Mouse (Mus musculus): ENCODE measurements around the gene Tmem231.

The Tmem231 gene

DNA sequence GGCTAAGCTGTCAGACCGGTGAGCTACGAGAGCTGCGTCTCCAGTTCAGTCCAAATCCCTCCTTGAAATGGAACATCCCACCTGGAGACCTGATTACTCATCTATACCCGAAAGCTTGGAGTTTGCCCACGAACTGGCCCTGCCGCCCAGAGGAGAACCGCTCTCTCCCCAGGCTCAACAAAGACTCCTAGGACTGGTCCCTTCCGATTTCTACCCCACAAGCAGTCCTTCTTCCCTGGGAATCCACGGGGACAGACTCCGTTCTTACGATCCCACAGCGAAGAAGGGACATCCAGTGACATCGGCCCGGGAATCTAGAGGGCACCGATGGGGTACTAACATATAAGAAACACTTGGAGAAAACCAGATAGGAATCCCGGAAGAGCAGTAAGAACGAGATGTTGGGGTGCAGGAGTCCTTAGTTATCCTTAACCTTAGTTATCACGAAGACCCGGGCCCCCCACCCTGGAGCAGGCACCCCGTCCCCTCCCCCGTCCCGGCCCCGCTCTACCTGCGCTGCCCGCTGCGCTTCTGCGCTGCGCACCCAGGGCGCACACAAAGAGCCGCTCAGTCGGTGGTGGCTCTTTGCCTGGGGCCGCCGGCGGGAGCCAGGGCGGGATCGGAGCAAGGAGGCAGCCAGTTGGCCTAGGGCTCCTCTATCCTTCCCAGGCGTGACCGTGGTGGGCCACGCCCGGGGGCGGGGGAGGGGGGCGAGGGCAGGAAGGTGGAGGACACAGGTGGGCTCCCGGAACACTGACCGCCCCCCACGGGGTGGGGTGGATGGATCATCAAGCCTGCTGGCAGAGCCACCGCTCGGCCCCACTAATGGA, 23.8 kb downstream of the Tmem231 start, which contains the start of gene Chst5:
TSS of gene Chst5 (minus strand) at position 827 of the 830 bp plus-strand sequence.
- DNase-seq (ENCODE audit: low read depth, low spot score), result no peak

DNA sequence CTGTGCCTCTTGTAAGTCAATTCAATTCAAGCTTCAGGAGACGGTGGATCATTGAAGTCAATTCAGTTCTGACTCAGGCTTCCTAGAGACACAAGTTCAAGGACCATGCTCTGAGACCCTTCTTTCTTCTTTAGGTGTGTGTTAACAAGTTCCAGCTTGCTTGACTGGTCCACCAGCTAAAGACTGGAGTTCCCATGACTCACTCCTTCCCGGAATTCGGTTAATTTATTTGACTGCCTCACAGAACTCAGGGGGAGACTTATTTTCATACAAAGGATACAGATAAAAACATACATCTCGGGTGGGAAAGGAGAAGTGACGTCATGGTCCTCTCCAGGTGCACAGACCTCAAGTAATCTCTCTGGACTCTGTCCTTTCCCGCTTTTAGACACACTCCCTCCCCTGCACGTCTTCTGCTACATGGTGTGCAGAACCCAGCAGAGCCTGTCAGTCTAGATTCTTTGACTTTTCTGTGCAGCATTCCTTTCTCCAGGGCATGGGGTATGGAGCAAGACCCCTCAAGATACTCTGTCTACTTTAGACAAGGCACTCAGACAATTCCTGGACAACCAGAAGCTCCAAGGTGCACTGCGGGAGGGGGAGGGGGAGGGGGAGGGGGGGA, 28.1 kb downstream of the Tmem231 start:
- no peak for DNase-seq (ENCODE audit: low read depth, low spot score)

DNA sequence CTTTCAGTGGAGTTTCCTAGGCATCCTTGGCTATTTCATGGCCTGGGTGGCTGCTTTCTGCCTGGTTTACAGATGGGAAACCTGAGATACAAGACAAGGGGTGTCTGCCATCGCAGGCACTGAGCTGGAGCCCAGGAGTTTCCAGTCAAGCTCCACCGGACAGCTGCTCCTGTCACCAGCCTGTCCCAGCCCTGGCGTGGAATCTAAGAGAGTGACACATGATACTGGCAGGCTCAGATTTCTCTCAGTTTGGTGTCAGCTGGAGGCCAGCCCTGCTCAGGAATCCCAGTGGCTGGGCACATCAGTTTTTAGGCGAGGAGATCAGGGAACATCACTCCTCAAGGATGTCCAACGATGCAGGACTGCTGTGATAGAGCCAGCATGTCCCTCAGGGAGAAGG, 31.6 kb downstream of the Tmem231 start:
- no peak for DNase-seq (ENCODE audit: low read depth, low spot score)

DNA sequence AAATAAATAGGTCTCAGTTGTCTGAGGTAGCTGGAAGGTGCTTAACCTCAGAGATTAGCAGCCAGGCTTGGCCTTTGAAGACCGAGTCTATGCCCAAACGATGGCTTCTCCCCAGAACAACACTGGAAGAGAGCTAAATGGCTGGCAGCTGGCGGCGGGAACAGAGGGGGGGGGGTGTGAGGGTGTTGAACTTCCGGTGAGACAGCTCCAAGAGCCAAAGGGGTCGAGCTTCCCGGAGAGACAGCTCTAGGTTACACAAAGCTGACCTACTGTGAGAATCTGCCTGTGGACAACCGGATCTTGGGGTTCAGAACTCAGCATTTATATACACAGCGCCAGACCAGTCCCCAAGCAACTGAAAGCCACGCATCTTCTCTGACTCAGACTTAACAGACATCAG, 35.1 kb downstream of the Tmem231 start:
- DNase-seq (ENCODE audit: low read depth, low spot score), result no peak

DNA sequence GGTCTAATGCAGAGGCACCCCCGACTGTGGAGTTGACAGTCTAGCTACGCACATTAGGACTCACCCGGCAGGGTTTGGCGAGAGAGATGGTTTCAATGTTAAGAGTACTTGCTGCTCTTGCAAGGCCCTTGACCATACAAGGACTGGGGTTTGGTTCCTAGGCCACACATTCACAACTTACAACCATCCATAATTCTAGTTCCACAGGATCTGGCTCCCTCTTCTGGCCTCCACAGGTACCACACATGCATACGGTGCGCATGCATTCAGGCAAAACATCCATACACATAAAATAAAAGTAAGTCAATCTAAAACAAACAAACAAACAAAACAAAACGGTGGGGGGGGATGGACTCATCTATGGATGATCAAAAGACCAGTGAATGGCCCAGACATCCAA, 38.7 kb downstream of the Tmem231 start:
- no peak for DNase-seq (ENCODE audit: low read depth, low spot score)

DNA sequence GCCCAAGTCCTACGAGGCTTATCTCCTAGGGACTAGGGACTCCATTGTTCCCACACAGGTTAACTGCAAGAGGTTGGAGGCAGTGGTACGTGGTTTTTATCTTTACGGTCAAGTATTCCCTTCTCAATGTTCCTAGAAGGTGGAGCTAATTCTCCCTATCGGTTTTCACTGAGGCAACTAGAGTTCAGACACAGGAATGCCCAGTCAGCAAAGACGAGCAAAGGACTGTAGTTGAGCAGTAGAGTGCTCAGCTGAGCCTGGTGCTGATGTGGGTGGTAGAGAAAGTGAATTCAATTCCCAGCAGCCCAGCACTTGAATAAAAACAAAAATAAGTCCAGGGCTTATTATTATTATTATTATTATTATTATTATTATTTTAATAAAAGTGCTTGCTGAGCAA, 41.1 kb downstream of the Tmem231 start:
- no peak for DNase-seq (ENCODE audit: low read depth, low spot score)

DNA sequence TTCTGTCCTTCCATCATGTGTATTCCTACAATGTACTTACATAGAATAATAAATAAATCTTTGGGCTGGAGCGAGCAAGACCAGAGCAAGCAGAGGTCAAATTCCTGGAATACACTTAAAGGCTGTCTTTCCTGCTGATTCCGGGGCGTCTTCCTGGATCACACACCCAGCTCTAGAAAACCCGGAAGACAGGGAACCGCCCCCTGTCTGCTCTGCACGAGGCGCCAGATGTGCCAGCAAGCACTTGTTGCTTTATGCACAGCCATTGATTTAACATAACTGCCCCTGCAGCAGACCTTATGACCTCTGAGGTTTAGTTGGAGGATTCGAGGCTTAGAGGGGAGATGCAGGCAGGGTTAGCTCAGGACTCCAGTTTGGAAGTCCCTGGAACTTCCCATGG, 41.7 kb downstream of the Tmem231 start:
- no peak for DNase-seq (ENCODE audit: low read depth, low spot score)

DNA sequence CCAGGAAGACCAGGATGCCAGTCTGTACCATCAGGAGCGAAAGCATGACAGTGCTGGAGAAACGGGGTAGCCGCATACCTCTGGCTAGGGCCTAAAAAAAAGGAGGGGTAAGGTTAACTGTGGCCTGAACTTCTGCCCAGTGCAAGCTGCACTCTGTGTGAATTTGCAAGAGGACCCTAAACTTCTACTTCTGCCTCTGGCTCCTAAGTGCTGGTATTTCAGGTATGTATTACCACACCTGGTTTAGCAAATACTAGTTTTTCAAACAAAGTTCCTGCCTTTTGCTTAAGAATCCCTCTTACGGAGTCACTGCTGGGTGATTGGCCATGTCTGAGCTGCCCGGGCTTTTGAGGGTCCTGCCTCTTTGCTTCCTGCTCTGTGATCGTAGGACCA, 42.8 kb downstream of the Tmem231 start:
- no peak for DNase-seq (ENCODE audit: low read depth, low spot score)

DNA sequence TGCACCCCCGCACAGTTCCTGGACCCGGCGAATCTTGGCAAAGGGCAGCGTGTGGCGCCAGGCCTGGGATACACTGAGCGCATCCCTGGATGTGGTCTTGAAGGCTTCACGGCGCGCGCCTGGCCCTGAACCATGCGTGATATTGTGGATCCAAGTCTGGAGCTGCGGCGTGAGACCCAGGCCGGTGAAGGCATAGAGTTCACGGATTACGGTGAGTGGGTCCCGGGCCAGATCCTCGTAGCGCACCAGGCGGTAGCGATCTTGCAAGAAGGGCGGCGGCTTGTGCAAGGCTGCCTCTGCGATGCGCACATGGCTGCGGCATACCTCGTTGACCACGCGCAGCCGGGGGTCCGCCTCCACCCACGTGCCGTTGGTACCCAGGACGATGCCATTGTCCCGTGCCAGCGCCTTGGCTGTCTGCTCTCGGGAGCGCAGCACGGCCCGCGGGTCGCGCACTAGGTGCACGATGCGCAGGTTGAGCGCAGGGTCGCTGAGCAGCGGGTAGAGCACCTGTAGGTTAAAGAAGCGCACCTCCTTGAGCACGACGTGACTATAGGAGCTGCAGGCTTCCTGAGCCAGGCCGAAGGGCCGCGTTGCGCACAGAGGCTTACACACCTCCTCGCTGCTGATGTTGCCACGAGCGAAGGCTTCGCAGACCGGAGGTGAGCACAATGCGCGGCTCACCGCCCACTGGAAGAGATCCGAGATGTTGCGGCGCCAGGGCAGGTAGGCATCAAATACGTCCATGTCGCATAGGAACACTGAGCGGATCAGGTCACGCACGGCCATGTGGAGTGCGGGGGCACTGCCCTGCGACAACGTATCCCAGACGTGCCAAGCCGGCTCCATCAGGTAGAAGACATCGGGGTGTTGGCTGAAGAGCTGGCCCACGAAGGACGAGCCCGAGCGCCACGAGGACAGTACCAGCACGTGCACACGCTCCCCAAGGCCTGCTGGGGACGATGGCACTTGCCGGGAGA, 43.5 kb downstream of the Tmem231 start:
- no peak for DNase-seq (ENCODE audit: low read depth, low spot score)

DNA sequence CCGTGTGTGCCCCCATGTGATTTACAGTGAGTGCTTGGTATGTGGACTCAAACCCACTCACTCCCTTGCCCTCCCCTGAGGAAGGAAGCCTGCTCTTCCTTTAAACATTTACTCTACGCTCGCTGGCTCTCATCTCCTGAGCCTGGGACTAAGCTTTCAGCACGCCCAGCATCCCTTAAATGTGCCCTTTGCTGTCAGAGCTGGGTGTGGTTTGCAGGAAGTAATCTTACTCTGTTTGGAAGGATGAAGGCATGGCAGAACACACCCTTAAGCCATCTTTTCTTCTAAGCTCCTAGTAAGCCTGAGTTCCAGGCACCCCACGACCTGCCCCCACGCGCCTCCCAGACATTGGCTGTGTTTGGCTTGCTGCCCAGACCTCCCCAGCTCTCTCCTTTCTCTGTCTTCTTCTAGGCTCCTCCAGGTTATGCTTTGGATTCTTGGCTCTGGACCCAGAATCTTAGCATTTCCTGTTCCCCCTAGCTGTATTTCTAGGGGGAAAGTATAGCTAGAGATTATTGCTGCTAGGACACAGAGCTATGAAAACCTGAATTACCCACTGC, 45.5 kb downstream of the Tmem231 start:
- no peak for DNase-seq (ENCODE audit: low read depth, low spot score)

DNA sequence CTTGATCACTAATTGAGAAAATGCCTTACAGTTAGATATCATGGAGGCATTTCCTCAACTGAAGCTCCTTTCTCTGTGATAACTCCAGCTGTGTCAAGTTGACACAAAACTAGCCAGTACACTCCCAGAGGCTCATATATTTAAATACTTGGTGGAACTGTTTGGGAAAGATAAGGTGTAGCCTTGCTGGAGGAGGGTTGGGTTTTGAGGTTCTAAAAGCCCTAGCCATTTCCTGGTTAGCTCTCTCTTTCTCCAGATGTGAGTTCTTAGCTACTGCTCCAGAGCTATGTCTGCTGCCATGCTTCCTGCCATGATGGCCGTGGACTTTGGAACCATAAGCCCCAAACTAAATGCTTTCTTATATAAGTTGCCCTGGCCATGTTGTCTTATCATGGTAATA, 46.2 kb downstream of the Tmem231 start:
- DNase-seq (ENCODE audit: low read depth, low spot score), result no peak

DNA sequence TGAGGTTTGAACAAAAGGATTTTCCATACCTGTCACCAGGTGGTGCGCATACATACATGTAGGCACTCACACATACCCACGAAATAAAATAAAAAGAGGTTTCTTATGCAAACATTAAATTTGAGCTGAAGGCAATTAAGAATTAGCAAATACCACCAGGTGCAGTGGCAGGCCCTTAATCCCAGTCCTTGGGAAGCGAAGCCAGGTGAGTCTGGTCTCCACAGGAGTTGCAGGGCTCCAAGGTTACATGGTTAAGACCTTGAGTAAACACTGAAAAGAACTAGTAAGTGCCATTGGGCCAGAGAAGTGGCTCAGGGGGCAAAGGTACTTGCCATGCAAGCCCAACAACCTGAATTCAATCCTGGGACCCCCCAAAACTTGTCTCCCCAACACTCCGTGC, 50.1 kb downstream of the Tmem231 start:
- no peak for DNase-seq (ENCODE audit: low read depth, low spot score)

DNA sequence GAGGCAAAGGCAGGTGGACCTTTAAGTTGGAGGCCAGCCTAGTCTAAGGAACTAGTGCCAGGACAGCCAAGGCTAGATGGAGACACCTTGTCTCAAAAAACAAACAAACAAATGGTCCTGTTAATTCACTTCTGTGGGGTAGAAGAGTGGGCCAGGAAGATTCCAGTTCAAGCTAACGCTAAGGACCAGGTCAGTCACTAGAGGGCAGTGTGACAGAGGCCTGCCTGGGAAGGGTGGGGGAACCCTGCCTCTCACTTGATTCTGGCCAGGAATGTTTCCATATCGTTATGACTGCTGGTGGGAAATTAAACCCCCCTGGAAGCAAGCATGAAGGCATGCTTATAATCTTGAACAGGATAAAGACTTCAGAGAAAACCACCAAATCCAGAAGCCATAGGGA, 52.1 kb downstream of the Tmem231 start:
- peak; percentile 49 for DNase-seq (ENCODE audit: low read depth, low spot score)

DNA sequence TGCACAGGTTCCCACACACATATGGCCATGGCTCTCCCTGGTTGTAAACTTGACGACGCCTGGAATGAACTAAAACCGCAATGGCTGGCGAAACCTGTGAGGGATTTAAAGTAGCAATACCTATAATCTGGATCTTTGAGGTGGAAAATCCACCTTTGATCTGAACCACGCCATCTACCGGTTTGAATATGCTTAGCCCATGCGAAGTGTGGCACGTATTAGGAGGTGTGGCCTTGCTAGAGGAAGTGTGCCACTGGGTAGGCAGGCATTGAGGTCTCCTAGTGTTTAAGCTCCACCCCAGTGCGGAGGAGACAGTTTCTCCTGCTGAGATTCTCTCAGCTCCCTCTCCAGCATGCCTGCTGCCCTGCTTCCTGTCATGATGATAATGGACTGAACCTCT, 56.0 kb downstream of the Tmem231 start:
- DNase-seq (ENCODE audit: low read depth, low spot score), result peak; percentile 61

DNA sequence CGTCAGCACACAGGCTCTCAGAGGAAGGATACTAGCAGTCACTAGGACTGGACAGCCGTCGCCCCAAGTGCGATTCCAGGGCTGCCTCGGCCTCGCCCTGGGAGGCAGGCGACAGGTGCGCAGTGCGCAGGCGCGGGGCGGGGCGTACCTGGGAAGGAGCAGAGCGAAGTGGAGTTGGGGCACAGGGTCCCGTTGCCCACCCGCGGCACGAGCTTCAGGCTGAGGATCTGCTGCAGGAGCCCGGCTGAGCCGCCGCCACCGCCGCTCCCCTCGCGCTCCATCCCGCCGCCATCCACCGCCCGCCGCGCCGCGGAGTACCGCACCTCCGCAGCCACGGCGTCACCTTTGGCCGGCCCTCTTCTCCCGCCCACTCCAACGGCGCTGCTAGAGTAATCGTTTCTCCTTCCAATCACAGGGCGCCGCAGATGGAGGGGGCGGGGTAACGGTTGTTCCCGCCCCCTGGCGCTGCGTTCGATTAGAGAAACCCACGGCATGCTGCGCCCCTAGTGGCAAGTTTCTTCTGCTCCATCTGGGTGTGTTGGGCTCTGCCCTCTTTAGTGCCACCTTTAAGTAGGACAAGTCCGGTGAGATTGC, 57.2 kb downstream of the Tmem231 start, which contains the start of gene Tmem170:
TSS of gene Tmem170 (minus strand) at position 396 of the 594 bp plus-strand sequence.
- DNase-seq (ENCODE audit: low read depth, low spot score), result peak; percentile 99

DNA sequence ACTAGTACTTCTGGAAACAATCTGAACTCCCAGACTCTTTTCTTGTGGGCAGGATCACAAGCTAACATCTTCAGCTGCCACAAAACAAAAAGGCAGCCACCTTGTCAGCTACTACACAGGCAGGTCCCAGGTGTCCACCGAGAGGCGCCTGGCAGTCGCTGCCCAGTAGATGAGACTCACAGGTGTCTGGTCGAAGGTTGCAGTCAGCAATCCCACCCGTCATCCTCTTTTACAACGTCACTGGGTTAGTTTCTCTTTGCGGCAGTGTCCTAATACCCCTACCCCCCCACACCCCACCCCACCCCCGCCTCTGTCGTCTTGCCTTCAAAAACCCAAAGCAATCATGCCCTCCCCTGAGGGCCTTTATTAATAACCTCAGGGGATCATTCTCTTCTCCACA, 57.9 kb downstream of the Tmem231 start:
- DNase-seq (ENCODE audit: low read depth, low spot score), result peak; percentile 64

DNA sequence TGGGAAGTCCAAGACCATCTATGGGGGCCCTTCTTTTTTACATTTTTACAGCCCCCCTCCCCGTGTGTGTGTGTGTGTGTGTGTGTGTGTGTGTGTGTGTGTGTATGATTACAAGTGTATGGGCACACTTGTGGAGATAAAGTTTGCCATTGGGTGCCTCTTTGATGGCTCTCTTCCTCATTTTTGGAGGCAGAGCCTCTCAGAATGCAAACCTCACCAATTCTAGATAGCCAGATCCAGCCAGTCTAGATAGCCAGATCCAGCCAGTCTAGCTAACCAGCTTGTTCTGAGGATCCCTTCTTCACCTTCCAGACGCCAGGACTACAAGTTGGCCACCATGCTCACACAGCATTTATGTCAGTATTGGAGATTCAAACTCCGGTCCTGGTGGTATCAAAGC, 62.4 kb downstream of the Tmem231 start:
- no peak for DNase-seq (ENCODE audit: low read depth, low spot score)

DNA sequence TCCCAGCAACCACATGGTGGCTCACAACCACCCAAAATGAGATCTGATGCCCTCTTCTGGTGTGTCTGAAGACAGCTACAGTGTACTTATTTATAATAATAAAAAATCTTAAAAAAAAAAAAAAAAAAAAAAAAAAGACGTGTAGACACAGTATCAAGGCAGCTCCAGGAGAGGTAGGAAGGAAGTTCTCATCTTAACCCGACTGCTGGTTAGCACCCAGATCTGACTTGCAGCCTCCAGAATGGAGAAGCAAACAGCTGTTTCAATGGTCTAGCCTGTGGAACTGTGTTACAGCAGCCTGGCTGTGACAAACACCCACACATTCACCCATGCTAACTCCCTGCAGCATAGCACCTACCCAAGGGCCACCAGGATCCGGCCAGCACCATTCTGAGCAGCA, 63.3 kb downstream of the Tmem231 start:
- DNase-seq (ENCODE audit: low read depth, low spot score), result no peak

DNA sequence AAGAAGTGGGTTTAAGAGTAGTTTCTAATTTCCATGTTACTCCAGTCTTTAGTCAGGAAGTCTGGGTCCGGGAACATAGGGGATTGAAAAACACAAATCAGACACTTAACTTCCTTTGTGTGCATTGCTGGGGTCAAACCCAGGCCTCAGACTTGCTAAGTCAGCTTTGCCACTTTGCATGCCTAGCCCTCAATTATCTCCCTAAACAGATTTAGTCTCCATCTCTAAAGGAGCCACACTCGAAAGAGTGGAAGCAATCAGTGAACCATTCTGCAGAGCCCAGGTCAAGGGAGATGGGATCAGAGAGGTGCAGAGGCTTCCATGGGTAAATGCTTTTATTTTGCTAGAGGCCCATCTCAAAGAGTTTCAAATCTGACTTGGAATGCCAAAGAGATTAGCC, 65.0 kb downstream of the Tmem231 start:
- DNase-seq (ENCODE audit: low read depth, low spot score), result no peak

DNA sequence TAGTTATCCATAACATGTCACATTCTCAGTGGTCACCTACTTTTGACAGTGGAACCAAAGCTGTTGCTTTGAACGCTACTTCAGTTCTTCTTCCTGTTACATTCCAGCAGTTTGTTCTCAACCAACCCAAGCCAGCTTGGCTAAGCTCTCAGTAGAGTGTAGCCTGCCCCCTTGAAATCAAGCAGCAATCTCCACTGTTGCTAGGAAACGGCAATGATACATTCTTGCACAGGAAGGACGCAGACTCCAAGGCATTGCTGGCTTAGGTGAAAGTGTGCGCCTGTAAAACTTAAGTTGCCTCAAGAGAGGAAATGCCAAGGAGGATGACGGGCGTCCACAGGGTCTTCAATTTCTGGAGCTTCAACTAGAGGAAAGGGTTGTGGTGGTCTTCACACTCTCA, 67.8 kb downstream of the Tmem231 start:
- DNase-seq (ENCODE audit: low read depth, low spot score), result no peak

DNA sequence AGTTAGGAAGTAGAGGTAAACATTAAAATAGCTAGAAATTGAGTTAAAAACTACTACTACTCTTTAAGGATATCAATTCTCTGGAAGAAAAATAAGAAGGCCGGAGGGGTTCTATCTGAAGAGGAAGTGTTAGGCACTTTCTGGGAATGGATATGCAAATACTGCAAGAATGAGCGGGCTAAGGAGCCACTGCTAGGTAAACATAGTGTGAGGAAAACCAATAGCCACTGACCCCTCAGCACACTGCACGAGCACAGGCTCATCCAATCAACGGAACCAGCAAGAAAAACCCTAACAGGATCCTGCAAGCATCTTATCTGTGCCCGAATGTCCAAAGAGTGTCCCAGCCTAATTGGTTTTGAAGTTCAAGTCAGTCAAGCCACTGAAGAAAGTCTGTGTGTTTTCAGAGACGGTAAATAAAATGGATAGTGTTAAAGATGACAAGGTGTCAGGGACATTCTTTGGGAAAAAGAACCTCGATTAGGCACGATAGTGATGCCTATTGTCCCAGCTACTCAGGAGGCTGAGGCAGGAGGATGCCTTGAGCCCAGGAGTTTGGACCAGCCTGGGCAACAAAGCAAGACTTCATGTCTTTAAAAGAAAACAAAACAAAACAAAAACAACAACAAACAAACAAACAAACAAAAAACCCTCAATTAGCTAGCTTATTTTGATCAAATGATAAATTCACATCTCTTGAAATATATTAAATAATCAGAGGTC, 68.4 kb downstream of the Tmem231 start:
- no peak for DNase-seq (ENCODE audit: low read depth, low spot score)
